Mouse (Mus musculus) inflammation-experienced regulatory T-cells, adult 6 months (primary cell): Measurements from ENCODE around the gene Mepe. TPM values are rescaled to one million over a fixed set of nuclear protein-coding genes. Genes with fewer than 3 reads are reported as not detected.

ENCODE experiments used
- ATAC-seq: one replicate; pipeline ENCODE4 v1.8.0; 2017
- polyA plus RNA-seq, 3 experiments: library from polyadenylated mRNA; unstranded; fragments of 100-300 nt; shearing (Covaris generic); gene quantifications; one replicate each; pipeline ENCODE4 v1.2.1; 2017

The Mepe gene
- polyA plus RNA-seq, result not detected

GRCm38 (mm10) chr5:104325029-104325428, at the start of gene Mepe:
Gene Mepe, plus strand, starts transcription at chr5:104325329.
- ATAC-seq, result no peak

GRCm38 (mm10) chr5:104294201-104294600, 30.9 kb upstream of the Mepe start:
- no peak for ATAC-seq

GRCm38 (mm10) chr5:104298994-104299393, 26.1 kb upstream of the Mepe start, which contains the start of gene Ibsp:
Gene Ibsp, plus strand, starts transcription at chr5:104299171.
- ATAC-seq, result no peak

DNA sequence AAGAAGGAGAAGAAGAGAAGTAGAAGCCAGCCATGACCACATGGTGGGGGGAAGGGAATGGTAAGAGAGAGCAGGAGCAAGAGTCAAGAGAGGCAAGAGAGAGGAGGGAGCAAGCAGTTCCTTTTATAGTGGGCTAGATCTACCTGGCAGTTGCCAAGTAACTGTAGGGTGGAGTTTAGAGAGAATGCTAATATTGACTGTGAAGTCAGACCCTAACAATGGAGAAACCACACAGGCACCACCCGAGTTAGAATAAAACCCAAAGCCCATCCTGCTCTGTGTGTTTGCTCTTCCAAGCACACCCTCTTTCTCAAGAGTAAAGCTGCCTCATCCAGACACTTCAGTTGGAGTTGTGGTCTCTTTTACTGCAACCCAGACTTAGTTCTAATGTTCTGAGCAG, 11.1 kb upstream of the Mepe start:
- ATAC-seq, result no peak

- ATAC-seq, result no peak
Observed at GRCm38 (mm10) chr5:104326884-104327283, 1.8 kb downstream of the Mepe start.

- ATAC-seq, result no peak
Observed at GRCm38 (mm10) chr5:104327389-104327788, 2.3 kb downstream of the Mepe start.

DNA sequence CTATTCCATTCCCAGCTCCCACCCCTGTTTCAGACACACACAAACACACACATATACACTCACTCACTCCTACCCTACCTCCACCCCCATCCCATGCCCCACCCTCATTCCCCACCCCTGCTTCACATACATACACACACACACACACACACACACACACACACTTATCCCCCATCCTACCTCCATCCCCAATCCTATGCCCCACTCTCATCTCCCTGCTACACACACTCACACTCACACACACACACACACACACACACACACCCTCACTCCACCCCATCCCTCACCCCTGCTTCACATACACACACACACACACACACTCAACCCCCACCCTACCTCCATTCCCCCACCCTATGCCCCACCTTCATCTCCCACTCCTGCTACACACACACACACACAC, 2.7 kb downstream of the Mepe start:
- no peak for ATAC-seq

DNA sequence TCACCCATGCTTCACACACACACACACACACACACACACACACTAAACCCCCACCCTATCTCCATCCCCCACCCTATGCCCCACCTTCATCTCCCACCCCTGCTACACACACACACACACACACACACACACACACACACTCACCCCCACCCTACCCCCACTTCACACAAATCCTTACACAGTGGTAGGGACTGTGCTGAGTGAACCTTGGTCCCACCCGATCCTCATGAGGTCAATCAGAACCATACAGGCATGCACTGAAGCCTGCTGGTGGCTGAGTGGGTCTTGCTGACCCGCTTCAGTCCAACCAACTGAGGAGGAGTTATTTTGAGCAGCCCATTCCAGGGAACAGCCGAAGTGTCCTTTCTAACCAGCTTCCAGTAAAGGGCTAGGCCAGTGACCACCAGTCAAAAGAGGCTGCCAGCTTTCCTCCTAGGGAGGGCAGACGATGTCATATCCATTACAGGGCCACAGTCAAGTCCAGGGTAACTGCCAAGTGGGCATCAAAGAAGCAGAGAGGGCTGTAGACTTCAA, 3.3 kb downstream of the Mepe start:
- ATAC-seq, result no peak

- no peak for ATAC-seq
Observed at GRCm38 (mm10) chr5:104329381-104329780, 4.3 kb downstream of the Mepe start.

DNA sequence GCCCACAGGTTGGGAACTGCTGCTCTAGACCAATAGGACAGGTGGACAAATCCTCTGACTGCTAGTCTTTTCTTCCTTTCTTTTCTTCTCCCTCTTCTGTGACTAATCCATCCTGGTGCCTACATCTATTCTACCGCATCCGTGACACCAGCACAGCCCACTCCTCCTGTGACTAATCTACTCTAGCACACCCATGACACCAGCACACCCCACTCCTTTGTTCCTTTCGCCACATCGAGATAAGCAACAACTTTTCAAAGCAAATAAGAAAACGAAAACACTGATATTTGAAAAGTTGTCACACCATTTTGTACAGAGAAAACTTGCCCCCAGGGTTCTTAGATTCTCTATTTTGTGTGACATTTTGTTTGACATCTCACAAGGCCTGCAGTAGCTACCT, 5.0 kb downstream of the Mepe start:
- ATAC-seq, result no peak

DNA sequence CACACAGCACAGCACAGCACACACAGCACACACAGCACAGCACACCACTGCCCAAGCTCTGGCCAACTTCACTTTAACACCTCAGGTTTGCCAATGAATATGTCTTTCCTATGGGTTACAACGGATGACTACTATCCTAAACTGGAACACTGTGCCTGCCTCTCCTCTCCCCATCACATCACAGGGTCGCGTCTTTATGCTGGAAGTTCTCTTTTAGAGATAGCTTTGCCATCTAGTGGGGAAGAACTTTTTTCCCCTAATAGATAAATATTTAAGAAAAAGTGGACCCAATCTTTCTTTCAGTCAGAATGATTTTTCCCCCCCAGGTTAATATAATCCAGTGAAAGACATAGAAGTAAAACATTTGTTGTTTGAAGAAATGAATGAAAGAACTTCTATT, 7.2 kb downstream of the Mepe start:
- ATAC-seq, result no peak

DNA sequence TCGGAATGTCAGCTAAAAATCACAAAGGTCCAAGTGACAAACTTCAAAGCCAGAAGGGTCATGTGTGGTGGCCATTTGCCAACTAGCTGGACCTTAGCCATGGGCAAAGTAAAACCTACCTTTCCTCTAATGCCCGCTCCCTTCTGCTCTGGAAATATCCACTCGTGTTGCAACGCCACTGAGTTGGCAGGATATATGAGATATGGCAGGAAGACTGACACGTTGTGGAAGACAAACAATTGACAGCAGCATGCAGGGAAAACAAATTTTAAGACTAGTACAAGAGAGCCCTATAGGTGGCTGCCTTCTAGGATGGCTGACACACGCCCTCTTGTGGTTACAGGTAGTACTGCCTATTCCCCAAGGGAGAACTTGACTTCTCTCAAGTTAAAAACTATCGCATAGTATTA, 8.1 kb downstream of the Mepe start:
- no peak for ATAC-seq

GRCm38 (mm10) chr5:104333643-104334042, 8.5 kb downstream of the Mepe start:
- ATAC-seq, result no peak

- ATAC-seq, result no peak
Observed at GRCm38 (mm10) chr5:104334516-104334915, 9.4 kb downstream of the Mepe start.

DNA sequence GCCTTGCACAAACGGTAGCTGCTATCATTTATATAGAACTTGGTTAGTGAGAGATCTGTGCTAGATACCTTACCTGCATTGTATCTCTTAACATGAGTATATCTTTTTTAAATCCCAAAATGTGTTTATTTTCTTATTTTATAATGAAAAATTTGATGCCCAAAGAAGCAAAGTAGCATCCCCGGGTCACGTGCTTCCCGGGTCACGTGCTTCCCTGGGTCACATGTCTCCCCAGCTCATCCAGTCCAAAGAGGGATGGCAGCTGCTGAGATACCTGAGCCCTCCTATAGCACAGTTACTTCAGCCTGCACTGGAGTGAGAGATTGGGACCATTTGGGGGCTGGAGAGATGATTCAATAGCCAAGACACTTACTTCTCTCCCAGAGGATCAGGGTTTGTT, 10.8 kb downstream of the Mepe start:
- no peak for ATAC-seq

- ATAC-seq, result no peak
Observed at GRCm38 (mm10) chr5:104337491-104337890, 12.4 kb downstream of the Mepe start.

GRCm38 (mm10) chr5:104339009-104339408, 13.9 kb downstream of the Mepe start:
- ATAC-seq, result no peak

- ATAC-seq, result no peak
Observed at GRCm38 (mm10) chr5:104339706-104340512, 14.8 kb downstream of the Mepe start.

GRCm38 (mm10) chr5:104340513-104340829, 15.3 kb downstream of the Mepe start:
- ATAC-seq, result no peak

GRCm38 (mm10) chr5:104342881-104343280, 17.8 kb downstream of the Mepe start:
- no peak for ATAC-seq

DNA sequence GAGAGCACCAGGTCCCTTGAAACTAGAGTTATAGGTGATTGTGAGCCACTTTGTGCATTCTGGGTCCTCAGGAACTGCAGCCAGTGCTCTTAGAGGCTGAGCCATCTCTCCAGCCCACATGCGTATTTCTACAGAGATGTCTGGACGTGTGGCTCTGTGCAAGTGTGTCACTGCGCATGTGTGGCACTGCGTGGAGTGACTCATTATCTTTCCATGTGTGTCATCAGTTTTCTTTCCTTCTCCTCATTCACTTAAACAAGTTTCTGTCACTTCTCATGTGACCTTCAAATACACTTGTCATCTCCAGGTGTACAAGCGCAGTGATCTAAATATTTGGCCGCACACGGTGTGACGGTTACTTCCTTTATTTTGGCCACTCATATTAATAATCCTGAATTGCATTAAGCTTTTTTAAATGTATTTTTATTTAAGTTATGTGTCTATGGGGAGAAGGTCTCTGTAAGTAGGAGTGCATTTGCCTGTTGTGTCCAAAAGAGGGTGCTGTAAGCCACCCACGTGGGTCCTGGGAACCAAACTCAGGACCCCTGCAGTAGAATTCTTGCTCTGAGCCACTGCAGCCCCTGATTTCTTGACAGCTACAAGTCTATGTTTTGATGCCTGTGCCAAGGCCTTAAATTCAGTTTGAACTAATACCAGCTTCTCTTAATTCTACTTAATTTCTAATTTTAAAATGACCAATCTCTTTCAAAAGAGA, 19.6 kb downstream of the Mepe start:
- no peak for ATAC-seq

- no peak for ATAC-seq
Observed at GRCm38 (mm10) chr5:104345241-104345630, 20.1 kb downstream of the Mepe start.

DNA sequence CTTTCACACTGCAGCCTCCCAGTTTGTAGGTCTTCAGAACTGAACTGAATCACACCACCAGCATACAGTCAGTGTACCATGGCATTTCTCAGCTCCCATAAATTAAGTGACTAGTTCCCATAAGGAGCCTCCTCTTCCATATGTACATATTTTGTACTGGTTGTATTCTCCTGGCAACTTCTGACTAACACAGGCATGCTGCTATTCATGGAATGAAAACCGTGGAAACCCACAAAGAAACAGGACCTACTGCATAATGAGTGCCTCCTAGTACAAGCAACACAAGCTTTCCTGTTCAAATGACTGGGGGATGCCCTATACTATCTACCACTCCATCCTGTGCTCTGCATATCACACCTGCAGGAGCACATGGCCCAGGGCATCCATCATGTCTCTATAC, 25.9 kb downstream of the Mepe start:
- no peak for ATAC-seq

GRCm38 (mm10) chr5:104351874-104352273, 26.7 kb downstream of the Mepe start:
- no peak for ATAC-seq
